Mouse (Mus musculus) kidney, postnatal 10 days (tissue): ENCODE data around the gene Lipc.

ENCODE experiments used
- DNase-seq: peaks from one replicate; pipeline ENCODE4 v3.0.0; 2021; ENCODE audit warnings: mixed read lengths

Gene Lipc

GRCm38 (mm10) chr9:70954226-70954625 is 2.2 kb upstream of the Lipc start:
- no peak for DNase-seq

- DNase-seq, result no peak
Measured at GRCm38 (mm10) chr9:70949336-70949735, 2.7 kb downstream of the Lipc start.

GRCm38 (mm10) chr9:70947312-70947711 is 4.7 kb downstream of the Lipc start:
- DNase-seq, result no peak

GRCm38 (mm10) chr9:70942686-70943333 is 9.2 kb downstream of the Lipc start:
- no peak for DNase-seq

GRCm38 (mm10) chr9:70939752-70940501 is 12.1 kb downstream of the Lipc start:
- DNase-seq, result no peak

GRCm38 (mm10) chr9:70938850-70939249 is 13.2 kb downstream of the Lipc start:
- no peak for DNase-seq

- no peak for DNase-seq
Measured at GRCm38 (mm10) chr9:70938134-70938533, 13.9 kb downstream of the Lipc start.

GRCm38 (mm10) chr9:70934587-70935295 is 17.3 kb downstream of the Lipc start:
- DNase-seq, result no peak

GRCm38 (mm10) chr9:70930641-70931020 is 21.4 kb downstream of the Lipc start:
- DNase-seq, result no peak

- peak; percentile 74 for DNase-seq
Measured at GRCm38 (mm10) chr9:70929840-70930640, 22.0 kb downstream of the Lipc start.

- DNase-seq, result no peak
Measured at GRCm38 (mm10) chr9:70928472-70928871, 23.6 kb downstream of the Lipc start.

- no peak for DNase-seq
Measured at GRCm38 (mm10) chr9:70927701-70928100, 24.3 kb downstream of the Lipc start.

GRCm38 (mm10) chr9:70926820-70927588 is 25.0 kb downstream of the Lipc start:
- no peak for DNase-seq

GRCm38 (mm10) chr9:70925225-70925624 is 26.8 kb downstream of the Lipc start:
- DNase-seq, result no peak

GRCm38 (mm10) chr9:70924763-70925162 is 27.3 kb downstream of the Lipc start:
- DNase-seq, result no peak

- peak; percentile 61 for DNase-seq
Measured at GRCm38 (mm10) chr9:70921781-70922565, 30.1 kb downstream of the Lipc start.

GRCm38 (mm10) chr9:70921132-70921531 is 30.9 kb downstream of the Lipc start:
- DNase-seq, result no peak

GRCm38 (mm10) chr9:70919271-70919670 is 32.8 kb downstream of the Lipc start:
- no peak for DNase-seq

GRCm38 (mm10) chr9:70916516-70916915 is 35.5 kb downstream of the Lipc start:
- no peak for DNase-seq

- DNase-seq, result no peak
Measured at GRCm38 (mm10) chr9:70915356-70915685, 36.7 kb downstream of the Lipc start.

- DNase-seq, result peak; percentile 18
Measured at GRCm38 (mm10) chr9:70914659-70915355, 37.2 kb downstream of the Lipc start.
